Mouse (Mus musculus): ENCODE data around the gene Wasf1.

The Wasf1 gene

GRCm38 (mm10) chr10:40887316-40887715, 4.0 kb downstream of the Wasf1 start:
- ATAC-seq (ENCODE audit: insufficient number of reproducible peaks, low FRiP score, low TSS enrichment) = no peak

- ATAC-seq (ENCODE audit: insufficient number of reproducible peaks, low FRiP score, low TSS enrichment) = no peak
These were observed 5.9 kb downstream of the Wasf1 start for GRCm38 (mm10) chr10:40889146-40889545.

- ATAC-seq (ENCODE audit: insufficient number of reproducible peaks, low FRiP score, low TSS enrichment) = no peak
These were observed 12.5 kb downstream of the Wasf1 start for GRCm38 (mm10) chr10:40895765-40896164.

- ATAC-seq (ENCODE audit: insufficient number of reproducible peaks, low FRiP score, low TSS enrichment) = no peak
These were observed 13.4 kb downstream of the Wasf1 start for GRCm38 (mm10) chr10:40896656-40897055.

GRCm38 (mm10) chr10:40901786-40902185, 18.5 kb downstream of the Wasf1 start:
- ATAC-seq (ENCODE audit: insufficient number of reproducible peaks, low FRiP score, low TSS enrichment) = no peak

GRCm38 (mm10) chr10:40906131-40906530, 22.9 kb downstream of the Wasf1 start:
- ATAC-seq (ENCODE audit: insufficient number of reproducible peaks, low FRiP score, low TSS enrichment) = no peak

- no peak for ATAC-seq (ENCODE audit: insufficient number of reproducible peaks, low FRiP score, low TSS enrichment)
These were observed 23.5 kb downstream of the Wasf1 start for GRCm38 (mm10) chr10:40906802-40907201.

- no peak for ATAC-seq (ENCODE audit: insufficient number of reproducible peaks, low FRiP score, low TSS enrichment)
These were observed 25.3 kb downstream of the Wasf1 start for GRCm38 (mm10) chr10:40908580-40908979.

GRCm38 (mm10) chr10:40910811-40911210, 27.5 kb downstream of the Wasf1 start:
- ATAC-seq (ENCODE audit: insufficient number of reproducible peaks, low FRiP score, low TSS enrichment) = no peak

GRCm38 (mm10) chr10:40915240-40915639, 32.0 kb downstream of the Wasf1 start:
- peak; percentile 64; the same call in 1 of the 2 replicates for ATAC-seq (ENCODE audit: insufficient number of reproducible peaks, low FRiP score, low TSS enrichment)

GRCm38 (mm10) chr10:40918669-40919440, 35.6 kb downstream of the Wasf1 start:
- ATAC-seq (ENCODE audit: insufficient number of reproducible peaks, low FRiP score, low TSS enrichment) = no peak; the same call in 1 of the 2 replicates

GRCm38 (mm10) chr10:40919464-40919863, 36.2 kb downstream of the Wasf1 start:
- no peak for ATAC-seq (ENCODE audit: insufficient number of reproducible peaks, low FRiP score, low TSS enrichment)

- peak; percentile 70; the same call in 1 of the 2 replicates for ATAC-seq (ENCODE audit: insufficient number of reproducible peaks, low FRiP score, low TSS enrichment)
These were observed 49.7 kb downstream of the Wasf1 start for GRCm38 (mm10) chr10:40932995-40933394.

GRCm38 (mm10) chr10:40936160-40936726, 53.0 kb downstream of the Wasf1 start:
- ATAC-seq (ENCODE audit: insufficient number of reproducible peaks, low FRiP score, low TSS enrichment) = no peak

- ATAC-seq (ENCODE audit: insufficient number of reproducible peaks, low FRiP score, low TSS enrichment) = no peak
These were observed 54.3 kb downstream of the Wasf1 start for GRCm38 (mm10) chr10:40937569-40937968.

- no peak for ATAC-seq (ENCODE audit: insufficient number of reproducible peaks, low FRiP score, low TSS enrichment)
These were observed 59.4 kb downstream of the Wasf1 start for GRCm38 (mm10) chr10:40942688-40943087.

- no peak for ATAC-seq (ENCODE audit: insufficient number of reproducible peaks, low FRiP score, low TSS enrichment)
These were observed 66.9 kb downstream of the Wasf1 start for GRCm38 (mm10) chr10:40950176-40950575.

- ATAC-seq (ENCODE audit: insufficient number of reproducible peaks, low FRiP score, low TSS enrichment) = no peak
These were observed 72.9 kb downstream of the Wasf1 start for GRCm38 (mm10) chr10:40956206-40956605.

GRCm38 (mm10) chr10:40961365-40961764, 78.1 kb downstream of the Wasf1 start:
- no peak for ATAC-seq (ENCODE audit: insufficient number of reproducible peaks, low FRiP score, low TSS enrichment)

- ATAC-seq (ENCODE audit: insufficient number of reproducible peaks, low FRiP score, low TSS enrichment) = no peak
These were observed 78.7 kb downstream of the Wasf1 start for GRCm38 (mm10) chr10:40962008-40962407.

GRCm38 (mm10) chr10:40964546-40964945, 81.3 kb downstream of the Wasf1 start:
- no peak for ATAC-seq (ENCODE audit: insufficient number of reproducible peaks, low FRiP score, low TSS enrichment)

- no peak for ATAC-seq (ENCODE audit: insufficient number of reproducible peaks, low FRiP score, low TSS enrichment)
These were observed 85.3 kb downstream of the Wasf1 start for GRCm38 (mm10) chr10:40968551-40968950.
